Mouse (Mus musculus) splenic B cell, adult 2 months (primary cell): ENCODE data around the gene Ddah2.
"Not testable (repeated sequence)": the region's sequence is repeated elsewhere in the genome, so short reads cannot be mapped to it uniquely, and the experiment has no call there.

Experiments used
- DNase-seq: peaks from one replicate; pipeline ENCODE4 v3.0.0-alpha.2; 2011; ENCODE audit warnings: low read depth, low spot score
- H3K27me3 ChIP-seq: 2 replicates; pipeline ENCODE4 v1.6.1; 2012; ENCODE audit warnings: mild to moderate bottlenecking, low read length, moderate library complexity, mixed read lengths; ENCODE audit not compliant: control insufficient read depth, poor library complexity, insufficient read depth, severe bottlenecking
- H3K36me3 ChIP-seq: 2 replicates; pipeline ENCODE4 v1.6.1; 2012; ENCODE audit warnings: mild to moderate bottlenecking, low read length, moderate library complexity, mixed read lengths; ENCODE audit not compliant: control insufficient read depth, poor library complexity, insufficient read depth, severe bottlenecking

Ddah2 gene

GRCm38 (mm10) chr17:35022541-35023060 is 36.2 kb upstream of the Ddah2 start:
- no peaks in the 10 kb centered on the region for H3K27me3 ChIP-seq
- no peak for DNase-seq
- H3K36me3 ChIP-seq: no peaks in the 10 kb centered on the region

DNA sequence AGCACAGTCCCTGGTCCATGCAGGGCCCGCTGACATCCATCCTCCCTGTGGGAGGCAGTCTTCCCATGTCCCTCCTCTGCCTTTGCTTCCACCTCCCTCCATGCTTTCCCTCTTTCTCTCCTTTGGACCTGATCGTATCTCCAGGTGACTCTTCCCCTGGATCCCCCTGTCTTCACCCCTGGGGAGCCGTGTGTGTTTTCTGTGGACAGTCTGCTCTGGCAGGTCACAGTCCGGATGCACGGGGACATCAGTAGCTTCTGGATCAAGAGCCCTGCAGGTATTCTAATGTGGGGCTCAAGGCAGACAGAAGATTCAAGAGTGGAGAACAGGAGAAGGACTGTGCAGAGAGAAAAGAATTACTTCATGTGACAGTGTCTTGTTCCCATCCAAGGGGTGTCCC is 35.6 kb upstream of the Ddah2 start:
- no peaks in the 10 kb centered on the region for H3K36me3 ChIP-seq
- H3K27me3 ChIP-seq: no peaks in the 10 kb centered on the region
- no peak for DNase-seq

DNA sequence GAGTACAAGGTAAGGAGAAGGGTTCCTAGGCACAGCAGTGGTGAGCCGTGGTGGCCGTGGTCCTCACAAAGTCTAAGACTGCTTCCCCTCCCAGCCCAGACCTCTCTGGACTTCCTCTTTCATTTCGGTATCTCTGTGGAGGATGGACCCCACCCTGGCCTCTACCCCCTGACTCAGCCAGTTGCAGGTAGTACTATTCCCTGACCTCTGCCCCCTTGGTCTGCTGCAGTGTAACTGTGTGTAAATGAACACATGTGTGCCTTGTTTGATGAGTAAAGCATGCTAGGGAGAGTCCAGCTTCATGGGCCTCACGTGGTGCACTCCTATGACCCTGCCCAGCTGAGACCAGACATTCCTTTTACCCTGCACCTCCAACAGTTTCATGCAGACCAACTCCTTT is 35.1 kb upstream of the Ddah2 start:
- Histone ChIP-seq H3K27me3 (no peaks in the 10 kb centered on the region), H3K36me3 (no peaks in the 10 kb centered on the region)
- peak; percentile 45 for DNase-seq

- H3K36me3 ChIP-seq: no peaks in the 10 kb centered on the region
- H3K27me3 ChIP-seq: no peaks in the 10 kb centered on the region
- DNase-seq: no peak
These were observed 34.6 kb upstream of the Ddah2 start for GRCm38 (mm10) chr17:35024261-35024660.

GRCm38 (mm10) chr17:35024691-35025488 is 33.9 kb upstream of the Ddah2 start:
- no peaks in the 10 kb centered on the region for H3K27me3 ChIP-seq
- no peak for DNase-seq
- no peaks in the 10 kb centered on the region for H3K36me3 ChIP-seq

DNA sequence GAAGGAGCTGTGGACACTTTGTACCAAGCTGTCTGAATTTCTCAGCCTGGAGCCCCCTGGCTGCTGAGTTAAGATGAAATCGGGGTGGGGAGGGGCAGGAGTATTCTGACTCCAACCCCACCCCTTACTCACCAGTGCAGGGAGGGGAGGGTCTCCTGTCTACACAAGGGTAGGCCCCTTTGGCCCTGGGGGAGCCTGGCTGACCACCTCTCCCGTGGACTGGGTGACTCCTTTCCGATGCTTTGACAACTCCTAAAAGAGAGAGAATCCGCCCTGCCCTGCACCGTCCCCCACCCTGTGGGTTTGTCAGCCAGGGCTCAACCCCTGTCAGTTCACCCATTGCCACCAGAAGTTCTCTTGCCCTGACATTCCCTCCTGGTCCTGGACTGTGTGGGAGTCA is 32.6 kb upstream of the Ddah2 start:
- H3K36me3 ChIP-seq: no peaks in the 10 kb centered on the region
- DNase-seq: no peak
- no peaks in the 10 kb centered on the region for H3K27me3 ChIP-seq

DNA sequence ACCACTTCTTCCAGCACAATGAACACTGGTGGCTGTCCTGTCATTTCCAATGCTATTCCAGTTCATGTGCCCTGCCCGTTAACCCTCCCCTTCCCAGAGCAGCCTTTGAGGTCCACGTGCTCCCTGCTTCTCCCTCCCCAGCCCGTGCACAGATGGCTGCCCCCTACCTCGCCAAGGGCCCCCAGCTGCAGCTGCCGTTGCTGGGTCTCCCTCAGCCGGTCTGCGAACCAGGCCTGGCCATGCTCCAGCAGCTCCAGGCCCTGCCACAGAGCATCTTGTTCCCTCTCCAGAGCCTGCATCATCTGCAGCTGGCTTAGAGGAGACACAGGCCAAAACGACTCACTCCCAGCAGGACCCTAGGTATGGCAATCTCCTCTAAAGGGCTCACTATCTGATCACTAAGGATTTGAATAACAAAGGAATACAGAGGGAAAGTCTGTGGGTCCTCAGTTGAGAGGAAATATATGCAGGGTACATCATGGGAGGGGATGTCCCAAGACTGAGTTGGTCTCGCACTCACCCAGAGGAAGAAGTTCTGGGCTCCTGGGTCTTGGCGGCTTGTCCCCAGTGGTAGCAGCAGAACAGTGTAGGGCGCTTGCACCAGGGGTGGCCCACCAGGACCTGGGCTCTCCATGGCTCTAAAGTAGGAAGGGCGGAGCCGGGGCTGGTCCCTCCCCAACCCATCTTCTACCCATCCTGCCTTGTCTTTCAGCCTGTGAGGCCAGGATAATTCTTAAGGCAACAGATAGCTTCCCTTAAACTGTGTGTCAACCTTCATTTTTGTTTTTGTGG is 31.4 kb upstream of the Ddah2 start, which contains the start of gene Sapcd1:
TSS of gene Sapcd1 (minus strand) at position 740 of the 792 bp plus-strand sequence.
- peak; percentile 61 for DNase-seq
- Histone ChIP-seq H3K27me3 (no peaks in the 10 kb centered on the region), H3K36me3 (no peaks in the 10 kb centered on the region)

GRCm38 (mm10) chr17:35028315-35028714 is 30.5 kb upstream of the Ddah2 start:
- Histone ChIP-seq H3K27me3 (no peaks in the 10 kb centered on the region), H3K36me3 (no peaks in the 10 kb centered on the region)
- no peak for DNase-seq

GRCm38 (mm10) chr17:35029691-35030532 is 28.9 kb upstream of the Ddah2 start:
- H3K27me3 ChIP-seq: no peaks in the 10 kb centered on the region
- H3K36me3 ChIP-seq: no peaks in the 10 kb centered on the region
- peak; percentile 63 for DNase-seq

GRCm38 (mm10) chr17:35031272-35031671 is 27.6 kb upstream of the Ddah2 start:
- H3K36me3 ChIP-seq: no peaks in the 10 kb centered on the region
- no peaks in the 10 kb centered on the region for H3K27me3 ChIP-seq

DNA sequence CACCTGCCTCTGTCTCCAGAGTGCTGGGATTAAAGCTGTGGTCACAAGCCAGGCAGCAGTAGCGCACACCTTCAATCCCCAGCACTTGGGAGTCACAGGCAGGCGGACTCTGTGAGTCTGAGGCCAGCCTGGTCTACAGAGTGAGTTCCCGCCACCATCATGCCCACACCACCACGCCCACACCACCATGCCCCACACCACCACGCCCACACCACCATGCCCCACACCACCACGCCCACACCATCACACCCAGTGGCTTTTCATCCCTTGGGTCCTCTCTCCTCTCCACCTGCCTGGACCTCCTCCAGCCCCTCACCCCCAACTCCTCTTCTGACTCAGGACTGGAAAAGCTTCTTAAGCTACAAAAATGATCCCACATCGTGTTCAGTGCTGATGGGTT is 27.0 kb upstream of the Ddah2 start:
- Histone ChIP-seq H3K27me3 (no peaks in the 10 kb centered on the region), H3K36me3 (no peaks in the 10 kb centered on the region)
- no peak for DNase-seq

More at GRCm38 (mm10) chr17:35031272-35031671, 27.6 kb upstream of the Ddah2 start:
- no peak for DNase-seq

DNA sequence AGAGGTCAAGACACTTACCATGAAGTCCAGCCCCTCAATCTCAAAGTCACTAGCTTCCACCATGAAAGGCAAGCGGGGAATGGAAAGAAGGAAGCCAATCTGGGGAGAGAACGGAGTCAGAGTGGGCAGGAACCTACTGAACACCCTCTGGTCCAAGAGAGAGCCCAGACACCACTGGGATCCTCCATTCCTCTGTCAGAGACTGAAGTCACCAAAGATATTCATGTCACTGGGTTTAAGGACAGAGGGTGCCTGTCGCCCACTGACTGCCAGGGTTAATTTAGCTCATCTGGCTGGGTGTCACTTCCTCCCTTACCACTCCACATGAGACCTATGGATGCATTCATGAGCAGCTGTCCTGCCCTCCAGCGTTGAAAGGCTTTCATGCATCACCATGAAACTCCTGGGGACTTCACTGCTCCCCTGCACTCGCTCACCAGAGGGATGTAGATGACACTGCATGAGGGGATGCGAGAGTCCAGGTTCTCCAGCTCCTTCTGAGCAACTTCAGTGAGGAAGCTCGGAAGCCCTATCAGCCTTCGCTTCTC is 26.4 kb upstream of the Ddah2 start:
- H3K27me3 ChIP-seq: no peaks in the 10 kb centered on the region
- DNase-seq: peak; percentile 53
- no peaks in the 10 kb centered on the region for H3K36me3 ChIP-seq

GRCm38 (mm10) chr17:35033703-35034102 is 25.1 kb upstream of the Ddah2 start:
- DNase-seq, H3K36me3 ChIP-seq: not testable (repeated sequence)

DNA sequence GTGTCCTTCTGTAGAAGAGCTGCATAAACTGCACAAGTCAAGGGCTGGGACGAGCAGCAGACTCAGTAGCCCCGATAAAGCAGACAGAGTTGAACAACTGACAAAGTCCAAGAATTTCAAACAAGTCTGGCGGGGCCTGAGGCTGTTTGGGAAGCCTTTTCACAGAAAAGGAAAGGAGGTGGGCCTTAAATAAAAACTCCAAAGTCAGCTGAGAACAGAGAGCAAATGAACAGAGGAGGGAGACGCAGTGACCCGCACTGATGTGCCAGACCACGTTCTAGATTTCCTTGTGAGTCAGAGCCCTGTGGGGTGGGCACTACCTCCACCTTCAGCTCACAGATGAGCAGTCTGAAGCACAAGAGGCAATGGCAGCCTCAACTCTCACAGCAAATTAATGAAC is 23.9 kb upstream of the Ddah2 start:
- H3K36me3 ChIP-seq: no peaks in the 10 kb centered on the region
- no peak for DNase-seq
- H3K27me3 ChIP-seq: no peaks in the 10 kb centered on the region

More at GRCm38 (mm10) chr17:35033703-35034102, 25.1 kb upstream of the Ddah2 start:
- H3K27me3 ChIP-seq: not testable (repeated sequence)
